Mouse (Mus musculus): Measurements from ENCODE around the gene Igfbp7. TPM values are rescaled to one million over a fixed set of nuclear protein-coding genes. Genes with fewer than 3 reads are reported as not detected.
A peak's percentile ranks its signal among the peaks of the same experiment; 100 is the strongest.

Igfbp7 gene
- polyA plus RNA-seq, 1 experiment from 2014 or later, result 780 TPM

GRCm38 (mm10) chr5:77393094-77393619 is 14.7 kb downstream of the Igfbp7 start:
- no peak overlapping the region for H3K27ac ChIP-seq (ENCODE audit: low read length)
- no peaks in the 10 kb centered on the region for H3K9me3 ChIP-seq (ENCODE audit: low read length)
- 86% methylated on average over 10 of the region's 10 CpGs for WGBS
- H3K4me3 ChIP-seq (ENCODE audit: low read depth, low read length), result no peak overlapping the region
- ATAC-seq (no peak), DNase-seq (ENCODE audit: low spot score) (no peak)
- H3K27me3 ChIP-seq (replicated peaks; ENCODE audit: insufficient read depth, low read length), result no peaks in the 10 kb centered on the region
- no peak overlapping the region for H3K9ac ChIP-seq (replicated peaks; ENCODE audit: low read depth)
- no peak overlapping the region for H3K4me2 ChIP-seq (replicated peaks; ENCODE audit: low read depth, low read length)
- H3K36me3 ChIP-seq (ENCODE audit: insufficient read depth, low read length), result no peaks in the 10 kb centered on the region
- TF ChIP-seq CTCF (IDR thresholded peaks at IDR 0.05), result no peak
- TF ChIP-seq EP300 (IDR thresholded peaks at IDR 0.05), result no peak
- no peaks in the 10 kb centered on the region; the same call in 1 of the 2 replicates for H3K4me1 ChIP-seq (ENCODE audit: insufficient read depth, low read depth, low read length)

GRCm38 (mm10) chr5:77390272-77390671 is 17.6 kb downstream of the Igfbp7 start:
- no peak overlapping the region for H3K4me2 ChIP-seq (replicated peaks; ENCODE audit: low read depth, low read length)
- no peak overlapping the region for H3K9ac ChIP-seq (replicated peaks; ENCODE audit: low read depth)
- peaks cover 8% of the 10 kb centered on the region; the same call in 1 of the 2 replicates for H3K4me1 ChIP-seq (ENCODE audit: insufficient read depth, low read depth, low read length)
- no peak for TF ChIP-seq CTCF (IDR thresholded peaks at IDR 0.05)
- no peak for TF ChIP-seq EP300 (IDR thresholded peaks at IDR 0.05)
- H3K27me3 ChIP-seq (replicated peaks; ENCODE audit: insufficient read depth, low read length), result no peaks in the 10 kb centered on the region
- H3K27ac ChIP-seq (ENCODE audit: low read length), result no peak overlapping the region
- no peaks in the 10 kb centered on the region for H3K9me3 ChIP-seq (ENCODE audit: low read length)
- no peaks in the 10 kb centered on the region for H3K36me3 ChIP-seq (ENCODE audit: insufficient read depth, low read length)
- no peak for DNase-seq (ENCODE audit: low spot score)
- 82% methylated on average over 2 of the region's 2 CpGs for WGBS
- ATAC-seq, result no peak
- no peak overlapping the region for H3K4me3 ChIP-seq (ENCODE audit: low read depth, low read length)

DNA sequence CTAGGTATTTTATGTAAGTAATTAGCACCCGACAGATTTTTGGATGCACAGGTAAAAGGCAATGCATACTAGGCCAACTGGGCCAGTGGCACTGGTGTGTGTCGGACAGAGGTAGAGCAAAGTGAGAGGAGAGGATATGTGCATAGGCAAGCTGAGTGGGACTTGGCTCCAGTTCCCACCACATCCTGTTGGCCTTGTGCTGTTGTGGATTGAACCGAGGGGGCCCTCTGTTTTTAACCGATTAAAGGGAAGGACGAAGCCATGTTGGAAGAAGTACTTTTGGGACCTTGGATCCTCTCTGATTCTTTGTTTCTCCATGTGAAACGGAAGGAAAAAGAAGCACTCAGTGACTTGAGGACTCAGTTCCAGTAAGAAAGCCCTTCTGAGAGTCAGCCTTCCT is 19.5 kb downstream of the Igfbp7 start:
- Histone ChIP-seq H3K4me3 (ENCODE audit: low read depth, low read length) (no peak overlapping the region), H3K27ac (ENCODE audit: low read length) (peak overlapping the region; percentile 45; the same call in 1 of the 2 replicates), H3K36me3 (ENCODE audit: insufficient read depth, low read length) (no peaks in the 10 kb centered on the region), H3K9ac (replicated peaks; ENCODE audit: low read depth) (no peak overlapping the region), H3K9me3 (ENCODE audit: low read length) (no peaks in the 10 kb centered on the region), H3K4me2 (replicated peaks; ENCODE audit: low read depth, low read length) (no peak overlapping the region), H3K27me3 (replicated peaks; ENCODE audit: insufficient read depth, low read length) (no peaks in the 10 kb centered on the region), H3K4me1 (ENCODE audit: insufficient read depth, low read depth, low read length) (peaks cover 15% of the 10 kb centered on the region; the same call in 1 of the 2 replicates)
- no peak for TF ChIP-seq CTCF (IDR thresholded peaks at IDR 0.05)
- TF ChIP-seq EP300 (IDR thresholded peaks at IDR 0.05), result no peak
- DNase-seq (ENCODE audit: low spot score), result no peak
- no peak for ATAC-seq
- WGBS, result 70% methylated on average over 6 of the region's 6 CpGs

DNA sequence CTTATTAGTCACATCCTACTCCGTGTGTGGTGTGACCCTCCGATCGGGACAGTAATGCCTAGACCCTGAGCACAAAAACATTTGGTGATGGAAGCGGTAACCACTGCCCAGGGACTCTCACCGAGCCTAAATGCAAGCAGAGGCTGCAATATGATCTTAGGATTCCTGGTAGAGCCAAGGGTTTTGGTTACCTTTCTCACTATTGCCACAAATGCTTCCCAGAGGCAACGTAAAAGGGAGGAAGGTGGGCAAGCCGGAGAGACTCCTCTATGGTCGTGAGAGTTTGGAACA is 20.5 kb downstream of the Igfbp7 start:
- no peak for TF ChIP-seq CTCF (IDR thresholded peaks at IDR 0.05)
- no peak for TF ChIP-seq EP300 (IDR thresholded peaks at IDR 0.05)
- Histone ChIP-seq H3K36me3 (ENCODE audit: insufficient read depth, low read length) (no peaks in the 10 kb centered on the region), H3K9ac (replicated peaks; ENCODE audit: low read depth) (no peak overlapping the region), H3K4me2 (replicated peaks; ENCODE audit: low read depth, low read length) (no peak overlapping the region), H3K4me3 (ENCODE audit: low read depth, low read length) (no peak overlapping the region), H3K27ac (ENCODE audit: low read length) (peak overlapping the region; percentile 43; the same call in 1 of the 2 replicates), H3K4me1 (ENCODE audit: insufficient read depth, low read depth, low read length) (peaks cover 16% of the 10 kb centered on the region; the same call in 1 of the 2 replicates), H3K27me3 (replicated peaks; ENCODE audit: insufficient read depth, low read length) (no peaks in the 10 kb centered on the region), H3K9me3 (ENCODE audit: low read length) (no peaks in the 10 kb centered on the region)
- 52% methylated on average over 8 of the region's 8 CpGs for WGBS
- DNase-seq (ENCODE audit: low spot score), result no peak
- ATAC-seq, result no peak

DNA sequence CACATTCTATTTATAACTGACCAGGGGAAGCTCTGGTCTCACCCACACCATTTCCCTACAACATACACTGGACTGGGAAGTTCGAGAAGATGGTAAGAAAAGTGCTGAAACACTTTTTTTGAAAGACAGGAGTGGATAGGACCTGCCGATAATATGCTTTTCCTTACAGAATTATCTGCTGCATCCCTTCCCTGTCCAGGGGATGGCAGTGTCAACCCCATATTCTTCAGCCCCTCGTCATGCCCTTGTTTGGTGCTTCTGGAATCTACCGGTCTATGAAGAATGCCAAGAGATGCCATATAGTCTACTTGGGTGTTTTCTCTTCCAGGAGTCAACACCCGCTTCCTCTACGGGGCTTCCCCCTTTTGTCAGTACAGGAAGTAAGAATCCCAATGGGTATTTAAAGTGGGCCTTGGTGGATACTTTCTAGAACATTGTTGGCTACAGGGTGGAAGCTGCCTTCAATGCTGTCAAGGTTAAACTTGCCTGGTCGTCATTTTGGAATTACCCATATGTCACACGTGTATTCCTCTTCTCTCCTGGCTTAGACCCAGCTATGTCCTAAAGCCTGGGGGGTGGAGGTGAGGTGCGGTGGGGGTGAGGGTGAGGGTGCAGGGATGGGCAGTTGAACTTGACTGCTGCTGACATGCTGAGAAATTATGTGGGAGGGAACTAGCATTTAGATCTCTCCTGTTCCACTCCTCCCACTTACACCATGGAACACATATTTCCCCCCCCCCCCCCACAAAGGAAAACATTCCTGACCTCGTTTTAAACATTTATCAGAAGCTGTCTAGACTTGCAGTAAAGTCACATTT is 21.0 kb downstream of the Igfbp7 start:
- Histone ChIP-seq H3K4me2 (replicated peaks; ENCODE audit: low read depth, low read length) (no peak overlapping the region), H3K27ac (ENCODE audit: low read length) (peak overlapping the region; percentile 43), H3K9me3 (ENCODE audit: low read length) (no peaks in the 10 kb centered on the region), H3K27me3 (replicated peaks; ENCODE audit: insufficient read depth, low read length) (no peaks in the 10 kb centered on the region), H3K4me1 (ENCODE audit: insufficient read depth, low read depth, low read length) (peaks cover 16% of the 10 kb centered on the region; the same call in 1 of the 2 replicates), H3K4me3 (ENCODE audit: low read depth, low read length) (no peak overlapping the region), H3K36me3 (ENCODE audit: insufficient read depth, low read length) (no peaks in the 10 kb centered on the region), H3K9ac (replicated peaks; ENCODE audit: low read depth) (no peak overlapping the region)
- 31% methylated on average over 10 of the region's 10 CpGs for WGBS
- DNase-seq (ENCODE audit: low spot score), result peak; percentile 68
- TF ChIP-seq EP300 (IDR thresholded peaks at IDR 0.05) (0 out of 2 replicates have a peak, but pooled peaks have one; percentile 46), CTCF (IDR thresholded peaks at IDR 0.05) (peak; percentile 55)
- ATAC-seq, result peak; percentile 65

- H3K9ac ChIP-seq (replicated peaks; ENCODE audit: low read depth), result no peak overlapping the region
- H3K36me3 ChIP-seq (ENCODE audit: insufficient read depth, low read length), result no peaks in the 10 kb centered on the region
- no peak for TF ChIP-seq EP300 (IDR thresholded peaks at IDR 0.05)
- TF ChIP-seq CTCF (IDR thresholded peaks at IDR 0.05), result no peak
- ATAC-seq (no peak), DNase-seq (ENCODE audit: low spot score) (no peak)
- H3K9me3 ChIP-seq (ENCODE audit: low read length), result no peaks in the 10 kb centered on the region
- H3K27me3 ChIP-seq (replicated peaks; ENCODE audit: insufficient read depth, low read length), result no peaks in the 10 kb centered on the region
- H3K4me3 ChIP-seq (ENCODE audit: low read depth, low read length), result no peak overlapping the region
- no peak overlapping the region for H3K4me2 ChIP-seq (replicated peaks; ENCODE audit: low read depth, low read length)
- H3K27ac ChIP-seq (ENCODE audit: low read length), result peak overlapping the region; percentile 43
- H3K4me1 ChIP-seq (ENCODE audit: insufficient read depth, low read depth, low read length), result peaks cover 16% of the 10 kb centered on the region; the same call in 1 of the 2 replicates
- WGBS, result 51% methylated on average over 6 of the region's 6 CpGs
Measured at GRCm38 (mm10) chr5:77385900-77386595, 21.8 kb downstream of the Igfbp7 start.
